Mouse (Mus musculus): ENCODE data around the gene Immp2l. TPM values are rescaled to one million over a fixed set of nuclear protein-coding genes. Genes with fewer than 3 reads are reported as not detected.
"Not testable (repeated sequence)": the region's sequence is repeated elsewhere in the genome, so short reads cannot be mapped to it uniquely, and the experiment has no call there.

Immp2l gene
- 10 to 100 TPM; 33.7 to 34.9 TPM for total RNA-seq (2021)
- long read RNA-seq, experiment 1, partial matches to known transcripts: 1 of 2 reads
- long read RNA-seq, experiment 1, other reads (novel, unspliced or antisense): 0 of 2 reads
- long read RNA-seq, experiment 2, partial matches to known transcripts: 1 of 1 reads
- long read RNA-seq, experiment 2, other reads (novel, unspliced or antisense): 0 of 1 reads

DNA sequence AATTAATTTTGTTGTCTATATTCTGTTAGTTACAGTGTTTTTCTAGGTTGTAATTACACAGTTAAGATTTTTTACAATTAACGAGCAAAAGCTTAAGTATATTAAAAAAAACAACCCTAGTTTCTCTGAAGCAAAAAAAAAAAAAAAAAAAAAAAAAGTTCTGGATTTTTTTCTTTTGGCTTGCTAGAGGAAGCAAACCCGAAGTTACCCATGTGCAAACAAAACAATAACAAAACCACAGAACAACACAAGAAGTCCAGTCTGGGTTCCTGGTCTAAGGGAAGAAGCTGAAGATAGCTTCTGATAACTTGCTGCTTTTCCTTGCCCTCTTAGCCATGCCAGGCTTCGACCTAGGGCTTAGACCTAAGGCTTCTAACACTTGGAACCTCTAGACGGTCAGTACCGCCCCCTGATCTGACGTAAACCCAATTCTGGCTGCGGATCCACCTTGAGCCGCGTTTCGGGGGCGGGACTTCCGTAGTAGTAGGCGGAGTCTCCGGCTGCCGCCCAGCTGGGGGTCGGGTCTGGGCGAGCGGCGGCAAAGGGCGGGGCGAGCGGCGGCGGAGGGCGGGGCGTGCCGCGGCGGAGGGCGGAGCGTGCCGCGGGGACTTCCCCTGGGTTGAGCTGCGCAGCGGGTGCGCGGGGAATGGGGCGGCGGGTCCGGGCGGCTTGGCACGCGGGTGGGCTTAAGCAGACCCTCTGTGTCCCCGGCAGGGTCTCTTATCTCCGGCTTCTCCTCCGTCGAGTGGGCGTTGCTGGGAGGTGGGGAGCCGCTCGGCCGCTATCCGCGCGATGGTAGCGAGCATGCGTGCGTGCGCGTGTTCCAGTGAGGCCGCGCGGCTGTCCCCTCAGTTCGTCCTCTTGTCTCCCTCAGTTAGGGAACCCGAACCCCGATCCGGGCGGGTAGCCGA is at the start of gene Immp2l:
Gene Immp2l, plus strand, starts transcription at position 580 of the 911 bp plus-strand sequence.
- peak; percentile 97 for DNase-seq

DNA sequence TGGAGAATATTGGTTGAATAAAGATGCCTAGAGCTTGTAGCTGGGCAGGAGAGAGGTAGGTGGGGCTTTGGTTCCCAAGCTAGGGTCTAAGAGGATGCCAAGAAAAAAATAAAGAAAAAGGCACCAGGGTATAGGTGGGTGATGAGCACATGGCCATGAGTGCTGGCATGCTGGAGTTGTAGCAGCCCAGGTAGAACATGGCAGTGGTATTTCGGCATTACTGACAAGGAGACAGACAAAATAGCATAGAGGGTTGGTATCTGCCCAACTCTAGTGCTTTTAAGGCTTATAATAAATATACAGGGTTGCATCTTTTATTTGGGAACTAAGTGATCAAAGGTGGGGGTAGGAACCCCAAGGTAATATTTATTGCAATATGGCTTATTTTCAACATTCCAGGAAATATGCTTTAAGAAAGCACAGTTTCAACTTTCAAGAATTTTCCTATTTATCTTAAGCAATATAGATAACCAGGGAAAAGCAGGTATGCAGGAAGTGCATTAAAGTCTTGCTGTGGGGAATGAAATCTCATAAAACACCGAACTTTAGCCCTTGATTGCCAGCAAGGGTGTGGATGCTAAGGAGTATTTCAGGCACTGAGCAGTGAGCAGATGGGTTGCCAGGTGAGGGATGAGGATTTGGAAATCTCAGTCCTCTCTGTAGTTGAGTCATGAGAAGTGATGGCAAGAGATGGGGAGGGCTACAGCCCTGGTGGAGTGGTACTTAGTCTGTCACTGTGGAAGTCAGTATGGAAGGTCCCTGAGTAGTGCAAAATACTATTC is 45.0 kb upstream of the Immp2l start:
- DNase-seq: no peak

DNA sequence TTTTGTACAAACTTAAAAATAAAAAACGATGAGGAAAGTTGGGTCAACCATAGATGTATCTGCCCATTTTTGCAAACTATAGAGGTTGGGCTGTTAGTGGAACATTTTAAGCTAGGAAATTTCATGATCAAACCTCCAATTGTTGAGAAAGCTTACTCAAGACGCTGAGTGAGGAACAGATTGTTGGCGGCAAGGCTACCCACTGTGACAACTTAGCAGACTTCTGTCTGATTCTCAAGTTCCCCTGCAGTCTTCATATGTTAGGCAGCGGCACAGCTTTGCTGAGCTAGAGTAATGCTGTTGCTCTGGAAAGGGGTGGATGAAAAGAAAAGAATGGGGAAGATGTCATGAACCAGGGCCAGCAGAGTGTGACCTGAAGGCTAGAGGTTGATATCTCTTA is 44.2 kb upstream of the Immp2l start:
- no peak for DNase-seq

DNA sequence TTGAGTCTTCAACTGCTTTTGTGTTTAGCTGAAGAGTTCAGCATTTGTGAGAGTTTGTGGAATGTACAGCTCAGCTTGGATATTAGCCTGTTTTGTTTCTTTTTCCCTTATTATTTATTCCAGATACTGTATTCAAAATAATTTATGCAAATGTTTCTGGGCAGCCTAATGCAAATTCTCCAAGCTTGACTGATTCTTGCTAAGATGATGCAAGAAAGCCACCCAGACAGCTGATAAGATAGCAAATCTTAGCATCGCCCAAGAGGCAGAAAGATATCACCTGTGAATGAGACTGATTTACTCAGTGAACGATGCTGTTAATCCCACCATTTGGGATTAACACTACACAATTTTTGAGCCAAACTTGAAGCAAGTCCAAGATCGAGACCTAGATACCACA is 43.7 kb upstream of the Immp2l start:
- no peak for DNase-seq

DNA sequence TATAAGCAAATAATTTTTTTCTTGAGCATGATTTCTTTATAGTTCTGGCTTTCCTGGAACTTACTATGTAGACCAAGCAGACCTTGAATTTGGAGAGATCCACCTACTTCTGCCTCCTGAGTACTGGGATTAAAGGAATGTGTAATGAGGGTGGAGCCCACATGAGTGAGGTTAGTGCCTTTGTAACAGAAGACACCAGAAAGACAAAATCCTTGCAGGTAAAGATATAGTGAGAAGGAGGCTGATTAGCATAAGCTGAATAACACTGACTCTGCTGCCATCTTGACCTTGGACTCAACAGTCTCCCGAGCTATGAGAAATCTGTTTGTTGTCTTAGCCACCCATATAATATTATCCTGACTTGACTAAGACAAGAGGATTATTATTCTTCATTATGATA is 40.9 kb upstream of the Immp2l start:
- DNase-seq: no peak

DNA sequence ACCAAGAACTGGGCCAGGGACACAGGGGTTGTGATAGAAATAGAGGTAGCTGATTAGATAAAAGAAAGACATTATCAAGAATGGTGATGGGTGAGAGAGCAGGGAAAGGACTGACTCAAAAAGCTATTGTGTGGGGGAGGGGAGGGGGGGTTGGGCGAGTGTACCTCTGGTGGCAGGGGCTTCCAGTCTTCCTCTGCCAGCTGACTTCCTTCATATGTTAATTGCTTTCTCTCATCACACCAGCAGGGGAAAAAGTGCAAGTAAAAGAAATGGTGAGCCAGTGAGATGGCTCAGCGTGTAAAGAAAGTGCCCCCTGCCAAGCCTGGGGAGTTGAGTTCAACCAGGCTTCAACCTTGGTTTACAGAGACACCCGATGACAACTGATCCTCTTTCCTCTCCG is 39.2 kb upstream of the Immp2l start:
- DNase-seq: no peak

DNA sequence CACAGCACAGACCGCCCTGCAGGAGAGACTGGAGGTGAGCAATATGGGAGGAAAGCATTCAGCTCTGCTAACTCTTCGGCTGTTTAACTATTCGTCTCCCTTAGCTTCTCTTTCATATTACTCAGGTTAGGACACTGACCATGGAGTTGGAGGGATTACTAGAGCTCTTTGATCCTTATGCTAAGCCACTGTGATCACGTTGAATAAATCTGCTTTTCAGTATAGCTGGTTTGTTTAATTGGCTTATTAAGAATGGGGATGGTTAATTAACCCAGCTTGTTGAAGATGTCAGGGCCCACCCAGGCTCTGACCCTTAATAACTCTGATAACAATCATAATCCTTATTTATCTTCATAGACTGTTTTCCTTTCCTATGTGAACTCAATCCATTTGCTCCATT is 38.1 kb upstream of the Immp2l start:
- no peak for DNase-seq

DNA sequence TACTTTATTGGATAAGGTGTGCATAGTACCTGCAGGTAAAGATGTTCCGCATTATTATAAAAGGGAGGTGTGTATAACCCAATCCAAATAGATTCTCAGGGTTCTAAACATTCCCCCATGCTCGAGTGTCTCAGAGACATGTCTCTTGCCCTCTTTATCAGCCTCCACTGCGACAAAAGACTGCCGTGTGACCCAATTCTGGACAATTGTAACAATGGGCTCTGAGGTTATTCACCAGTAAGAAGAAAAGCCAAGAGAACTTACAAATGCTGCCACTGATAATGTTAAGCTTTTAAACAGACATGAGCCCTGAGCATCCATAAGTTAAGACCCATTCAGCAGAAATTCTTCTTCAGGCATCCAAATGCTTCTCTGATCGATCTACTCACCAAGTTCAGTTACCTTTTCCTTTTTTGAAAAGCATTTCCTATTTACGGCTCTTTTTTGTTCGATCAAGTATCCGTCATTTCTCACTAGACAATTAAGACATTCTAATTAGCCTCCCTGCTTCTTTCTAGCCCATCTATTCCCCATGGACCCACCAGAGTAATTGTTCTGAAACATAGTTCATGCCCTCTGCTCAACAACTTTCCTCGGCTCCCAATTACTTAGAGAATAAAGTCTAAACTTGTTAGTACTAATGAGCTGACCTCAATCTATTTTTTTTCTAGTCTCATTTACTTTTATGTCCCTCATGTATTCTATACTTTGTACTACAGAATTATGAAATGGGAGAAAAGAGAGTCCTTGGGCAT is 35.4 kb upstream of the Immp2l start:
- no peak for DNase-seq

DNA sequence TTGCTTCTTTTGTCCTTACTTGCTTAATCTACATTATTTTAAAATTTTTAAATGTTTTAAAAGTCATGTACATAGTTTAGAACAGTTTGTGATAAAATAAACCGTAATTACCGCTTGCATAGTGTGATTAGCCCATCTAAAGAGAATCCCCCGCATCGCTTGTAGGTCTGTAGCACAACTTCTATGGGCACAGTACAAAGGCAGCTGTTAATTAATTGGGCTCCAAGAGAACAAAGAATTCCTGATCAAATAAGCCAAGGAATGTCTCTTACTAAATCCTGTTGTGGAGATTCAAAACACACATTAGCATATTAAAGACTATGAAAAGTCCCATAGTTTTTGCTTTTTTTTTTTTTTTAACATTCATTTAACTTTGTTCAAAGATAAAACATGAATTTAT is 32.2 kb upstream of the Immp2l start:
- DNase-seq: no peak

DNA sequence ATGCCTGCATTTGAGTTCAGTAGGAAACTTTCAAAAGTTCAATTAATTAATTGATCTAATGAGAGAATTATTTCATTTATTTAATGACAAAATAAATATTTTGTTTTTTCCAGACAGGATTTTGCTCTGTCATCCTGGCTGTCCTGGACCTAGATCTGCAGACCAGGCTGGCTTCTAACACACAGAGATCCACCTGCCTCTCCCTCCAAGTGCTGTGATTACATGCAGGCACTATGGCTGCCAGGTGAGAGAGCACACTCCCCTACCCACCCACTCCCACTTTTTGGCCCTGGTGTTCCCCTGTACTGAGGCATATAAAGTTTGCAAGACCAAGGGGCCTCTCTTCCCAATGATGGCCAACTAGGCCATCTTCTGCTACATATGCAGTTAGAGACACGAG is 31.7 kb upstream of the Immp2l start:
- DNase-seq: not testable (repeated sequence)

DNA sequence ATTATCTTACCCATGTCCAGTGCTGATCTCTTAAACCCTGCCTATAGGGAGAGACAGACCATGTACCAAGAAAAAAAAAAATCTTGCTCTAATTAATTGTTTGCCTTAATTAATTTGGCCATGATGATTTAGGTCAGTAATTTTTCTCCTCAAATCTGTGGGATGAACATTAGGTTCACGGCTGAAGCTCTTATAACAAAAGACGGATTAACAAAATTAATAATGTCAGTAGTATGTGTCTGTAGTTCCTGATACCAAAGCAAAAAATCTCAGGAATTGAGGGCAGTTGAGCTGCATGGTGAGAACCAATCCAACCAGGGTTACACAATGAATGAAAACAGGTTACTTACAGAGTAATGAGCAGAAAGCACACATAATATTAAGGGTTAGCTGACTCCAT is 29.0 kb upstream of the Immp2l start:
- DNase-seq: no peak

DNA sequence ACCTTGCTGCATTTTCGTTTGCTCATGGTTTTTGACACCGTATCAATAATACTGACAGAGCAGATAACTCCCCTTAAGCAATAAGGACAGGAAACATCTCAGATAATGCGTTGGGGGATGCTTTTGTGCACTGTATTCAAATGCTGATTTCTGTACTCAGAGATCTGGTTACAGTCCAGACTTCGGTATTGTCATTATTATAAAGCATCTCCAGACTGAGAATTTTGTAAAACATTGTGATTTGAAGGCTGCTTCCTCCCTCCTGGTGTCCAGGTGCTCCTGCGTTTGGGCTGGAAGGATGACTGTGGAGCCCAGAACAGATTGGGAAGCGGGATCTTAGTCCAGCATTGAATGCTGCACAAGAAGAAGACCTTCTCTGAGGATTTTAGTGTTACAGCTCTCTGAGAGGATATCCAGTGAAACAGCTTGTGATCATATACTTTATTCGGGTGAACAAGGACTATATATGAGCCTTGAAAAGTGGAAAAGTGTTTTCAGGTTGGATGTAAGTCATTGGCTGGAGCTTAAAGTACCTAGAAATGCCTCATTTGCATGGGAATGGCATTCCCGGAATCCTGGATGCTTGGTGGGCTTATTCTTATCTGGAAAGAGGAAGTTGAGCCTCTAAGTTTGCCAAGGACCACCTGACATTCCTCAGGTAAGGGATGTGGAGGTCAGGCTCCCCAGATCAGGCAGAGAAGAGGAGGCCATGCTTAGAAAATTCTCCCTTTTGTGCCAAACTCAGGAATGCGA is 28.1 kb upstream of the Immp2l start:
- no peak for DNase-seq

DNA sequence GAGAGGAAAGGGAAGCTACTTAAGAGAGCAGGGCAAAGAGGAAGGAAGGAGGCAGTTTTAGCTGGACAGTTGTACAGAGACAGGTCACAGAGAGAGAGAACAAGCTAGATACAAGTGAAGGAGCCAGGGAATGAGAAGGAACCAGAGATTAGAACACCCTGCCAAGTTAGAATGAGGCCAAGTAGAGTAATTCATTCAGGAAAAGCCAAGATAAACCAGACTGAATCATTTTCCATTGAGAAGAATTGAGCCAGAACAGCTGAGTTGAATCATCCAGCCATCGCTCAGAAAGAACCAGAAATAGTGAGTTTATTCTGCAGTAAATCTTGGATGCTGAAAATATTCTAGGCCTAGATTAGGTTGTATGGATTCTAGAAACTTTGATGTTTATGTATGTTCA is 1.4 kb upstream of the Immp2l start:
- peak; percentile 55 to 59 for DNase-seq

DNA sequence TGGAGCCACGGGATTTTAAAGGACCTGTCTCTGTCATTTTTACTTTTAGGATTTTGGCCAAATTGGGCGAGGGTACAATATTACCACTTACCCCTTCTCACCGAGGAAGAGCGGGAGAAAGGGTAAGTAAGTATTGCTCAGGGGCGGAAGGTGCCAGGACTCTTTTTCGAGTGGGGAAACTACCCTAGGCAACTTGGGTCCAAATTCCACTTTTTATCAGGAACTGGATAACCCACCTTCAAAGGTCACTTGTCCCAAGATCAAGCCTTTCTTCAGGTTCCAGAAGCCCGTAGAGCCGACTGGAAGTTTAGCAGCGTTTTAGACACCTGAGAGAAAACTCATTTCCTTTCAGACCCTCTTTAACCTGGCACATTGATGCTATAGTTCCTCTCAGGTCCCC is 622 bp downstream of the Immp2l start:
- peak in 1 of 2 experiments; percentile 14 for DNase-seq

DNA sequence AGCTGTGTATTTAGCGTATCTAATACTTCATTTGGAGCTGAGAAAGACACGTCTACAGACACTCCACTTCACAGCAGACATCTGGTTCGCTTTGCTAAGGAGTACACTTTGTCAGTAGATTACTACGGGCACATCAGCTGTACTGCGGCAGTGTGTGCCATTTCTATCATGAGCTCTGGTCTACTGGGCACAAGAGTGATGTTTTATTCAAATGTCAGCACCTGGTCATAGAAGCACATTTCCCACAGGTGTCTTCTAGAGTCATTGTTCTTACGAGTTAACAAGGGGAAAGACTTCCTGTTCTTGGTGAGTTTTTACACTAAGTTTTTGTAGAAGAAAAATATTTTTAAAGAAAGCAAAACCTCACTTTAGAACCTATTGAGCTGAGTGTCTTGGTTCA is 3.6 kb downstream of the Immp2l start:
- DNase-seq: no peak

DNA sequence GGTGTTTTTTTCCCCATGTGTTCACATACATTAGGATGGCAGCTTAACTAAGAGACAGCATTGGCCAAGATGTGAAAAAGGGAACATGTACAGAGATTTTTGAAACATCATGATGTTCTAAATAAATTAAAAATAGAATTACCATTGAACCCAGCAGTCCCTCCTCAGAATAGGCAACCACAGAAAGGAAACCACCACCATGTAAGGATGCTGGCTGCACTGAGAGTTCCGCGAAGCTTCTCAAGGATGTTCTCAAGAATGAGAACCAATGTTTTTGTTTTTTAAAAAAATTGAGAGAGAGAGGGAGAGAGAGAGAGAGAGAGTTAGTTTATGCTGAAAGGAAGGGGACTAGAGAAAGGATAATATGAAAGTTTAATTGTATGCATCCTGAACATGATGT is 7.2 kb downstream of the Immp2l start:
- no peak for DNase-seq

DNA sequence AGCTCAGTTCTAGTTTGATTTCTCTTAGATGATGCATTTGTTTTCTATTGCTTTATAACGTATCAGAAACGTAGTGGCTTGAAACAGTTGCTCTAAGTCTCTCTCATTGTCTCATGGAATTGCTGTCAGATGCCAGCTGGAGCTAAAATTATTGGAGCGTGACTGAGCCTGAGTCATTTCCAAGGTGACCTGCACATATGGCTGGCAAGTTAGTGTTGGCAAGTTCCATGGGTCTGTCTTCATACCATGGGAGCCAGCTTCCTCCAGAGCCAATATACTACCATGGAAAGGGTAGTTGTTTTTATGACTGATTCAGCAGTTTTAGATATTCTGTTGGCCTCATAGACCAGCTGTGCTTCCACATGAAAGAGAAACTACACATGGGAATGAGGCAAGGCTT is 9.3 kb downstream of the Immp2l start:
- DNase-seq: peak; percentile 62 to 65

DNA sequence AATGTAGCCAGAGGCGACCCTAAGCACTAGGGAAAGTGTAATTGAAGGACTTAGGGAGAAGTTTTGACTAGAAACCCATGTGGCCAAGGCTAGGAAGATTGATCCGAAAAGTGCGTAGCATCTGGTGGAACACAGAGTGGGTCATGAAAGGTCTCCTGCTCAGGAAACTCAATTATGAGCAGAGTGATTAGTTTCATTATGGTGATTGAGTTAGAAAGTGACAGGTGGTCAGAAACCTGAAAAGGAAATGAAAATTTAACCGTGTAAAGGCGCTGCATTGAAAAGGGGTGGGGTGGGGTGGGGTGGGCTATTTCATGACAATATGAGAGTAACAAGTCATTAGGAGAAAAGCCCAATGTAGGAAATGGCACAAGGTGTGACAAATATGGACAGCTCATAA is 15.9 kb downstream of the Immp2l start:
- DNase-seq: no peak

DNA sequence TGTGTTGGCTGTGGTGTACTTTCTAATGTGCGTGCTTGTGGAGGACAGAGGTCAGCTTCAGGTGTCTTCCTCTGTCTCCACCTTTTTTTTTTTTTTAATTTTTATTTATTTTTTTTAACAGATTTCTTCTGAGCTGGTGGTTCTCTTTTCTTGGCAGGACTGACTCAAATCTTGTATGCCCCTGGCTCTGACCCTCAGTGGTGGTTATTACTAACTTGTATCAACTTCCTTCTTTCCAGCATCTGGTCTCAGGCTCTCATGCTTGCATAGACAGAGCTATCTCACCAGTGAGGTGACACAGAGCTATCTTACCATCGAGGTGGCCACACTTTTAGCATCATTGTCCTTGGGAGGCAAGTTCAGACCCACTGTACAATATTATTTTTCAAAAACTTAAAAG is 17.8 kb downstream of the Immp2l start:
- DNase-seq: no peak

DNA sequence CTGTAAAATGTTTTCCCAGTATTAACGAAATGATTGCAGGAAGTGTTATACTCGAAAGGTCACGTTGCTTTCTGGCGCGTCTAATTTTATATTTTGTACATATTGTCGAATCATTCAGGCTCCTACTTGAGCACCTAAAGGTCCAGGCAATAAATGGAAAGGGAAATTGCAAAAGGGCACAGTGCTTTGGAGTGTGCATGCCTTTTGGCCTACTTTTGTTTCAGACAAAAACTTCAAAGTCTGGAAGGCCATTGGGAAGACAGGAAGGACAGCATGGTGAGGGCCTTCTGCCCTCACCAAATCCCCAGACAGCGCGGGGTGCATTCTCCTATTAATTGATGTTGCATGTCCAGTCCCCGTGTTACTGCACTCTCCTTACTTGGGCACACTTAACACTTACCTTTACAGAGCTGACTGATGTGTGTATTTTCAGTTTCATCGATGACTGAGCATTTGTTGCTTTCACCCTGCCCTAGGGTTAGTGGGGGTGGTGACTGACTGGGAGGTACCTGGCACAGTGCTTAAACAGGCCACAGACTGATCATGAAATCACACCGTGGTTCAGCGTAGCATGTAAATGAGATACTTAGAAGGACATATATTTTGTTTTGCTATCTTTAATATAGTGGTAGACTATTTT is 20.7 kb downstream of the Immp2l start:
- DNase-seq: no peak

Data from heart, adult 18-20 months (tissue).